Mouse (Mus musculus): ENCODE results near the gene Tsc22d3. TPM values are rescaled to one million over a fixed set of nuclear protein-coding genes. Genes with fewer than 3 reads are reported as not detected.
"Not testable (repeated sequence)": the region's sequence is repeated elsewhere in the genome, so short reads cannot be mapped to it uniquely, and the experiment has no call there.

The Tsc22d3 gene
- polyA plus RNA-seq, 1 experiment from 2014 or later = 198 TPM

- peak; percentile 67; the same call in 1 of the 2 replicates for ATAC-seq (ENCODE audit: insufficient number of reproducible peaks, low FRiP score)
- 33% methylated on average over 24 of the region's 24 CpGs for WGBS
- no peaks in the 10 kb centered on the region for H3K9me3 ChIP-seq (replicated peaks)
- no peak overlapping the region for H3K27ac ChIP-seq (ENCODE audit: poor library complexity, severe bottlenecking)
- H3K4me3 ChIP-seq = no peak overlapping the region
- no peaks in the 10 kb centered on the region for H3K36me3 ChIP-seq
- H3K4me1 ChIP-seq (replicated peaks) = 0 out of 2 replicates have a peak, but pooled peaks cover 16% of the 10 kb centered on the region
- H3K27me3 ChIP-seq (replicated peaks) = peaks cover 4% of the 10 kb centered on the region; the same call in 1 of the 2 replicates
- H3K9ac ChIP-seq = no peak overlapping the region
- peak overlapping the region; percentile 51 for H3K4me2 ChIP-seq
Observed at GRCm38 (mm10) chrX:140510696-140511429, 89.6 kb downstream of the Tsc22d3 start.

DNA sequence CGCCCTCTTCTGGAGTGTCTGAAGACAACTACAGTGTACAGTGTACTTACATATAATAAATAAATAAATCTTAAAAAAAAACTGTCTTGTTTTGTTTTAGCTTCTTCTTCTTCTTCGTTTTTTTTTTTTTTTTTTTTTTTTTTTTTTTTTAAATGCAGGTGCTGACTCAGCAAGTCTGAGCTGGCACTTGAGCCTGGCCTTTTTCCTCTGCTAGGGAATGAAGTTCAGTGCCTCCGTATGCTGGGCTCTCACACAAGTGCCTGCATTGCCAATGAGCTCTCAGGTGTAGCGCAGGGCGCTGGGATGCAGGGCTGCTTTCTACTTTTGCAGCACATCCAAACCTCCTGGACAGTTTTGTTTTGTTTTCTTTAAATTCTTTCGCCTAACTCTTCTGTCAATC lies 90.6 kb downstream of the Tsc22d3 start:
- WGBS = 61% methylated on average over 6 of the region's 6 CpGs
- no peak overlapping the region for H3K27ac ChIP-seq (ENCODE audit: poor library complexity, severe bottlenecking)
- no peak overlapping the region for H3K4me3 ChIP-seq
- H3K36me3 ChIP-seq = no peaks in the 10 kb centered on the region
- H3K4me1 ChIP-seq (replicated peaks) = 0 out of 2 replicates have a peak, but pooled peaks cover 20% of the 10 kb centered on the region
- no peak overlapping the region for H3K9ac ChIP-seq
- no peaks in the 10 kb centered on the region for H3K9me3 ChIP-seq (replicated peaks)
- no peak for ATAC-seq (ENCODE audit: insufficient number of reproducible peaks, low FRiP score)
- H3K4me2 ChIP-seq = no peak overlapping the region
- peaks cover 4% of the 10 kb centered on the region; the same call in 1 of the 2 replicates for H3K27me3 ChIP-seq (replicated peaks)

- H3K4me1 ChIP-seq (replicated peaks) = 0 out of 2 replicates have a peak, but pooled peaks cover 20% of the 10 kb centered on the region
- H3K27me3 ChIP-seq (replicated peaks); H3K4me3 ChIP-seq; ATAC-seq (ENCODE audit: insufficient number of reproducible peaks, low FRiP score); H3K36me3 ChIP-seq; H3K9me3 ChIP-seq (replicated peaks); H3K27ac ChIP-seq (ENCODE audit: poor library complexity, severe bottlenecking); H3K9ac ChIP-seq; H3K4me2 ChIP-seq: not testable (repeated sequence)
- 81% methylated on average over 4 of the region's 4 CpGs for WGBS
Observed at GRCm38 (mm10) chrX:140508791-140509190, 91.7 kb downstream of the Tsc22d3 start.

- H3K27ac ChIP-seq (ENCODE audit: poor library complexity, severe bottlenecking) = no peak overlapping the region
- H3K4me2 ChIP-seq = no peak overlapping the region
- no peaks in the 10 kb centered on the region for H3K9me3 ChIP-seq (replicated peaks)
- H3K4me3 ChIP-seq = no peak overlapping the region
- no peaks in the 10 kb centered on the region for H3K36me3 ChIP-seq
- no peaks in the 10 kb centered on the region; the same call in 1 of the 2 replicates for H3K27me3 ChIP-seq (replicated peaks)
- no peak for ATAC-seq (ENCODE audit: insufficient number of reproducible peaks, low FRiP score)
- 79% methylated on average over 1 of the region's 1 CpGs for WGBS
- no peak overlapping the region for H3K9ac ChIP-seq
- H3K4me1 ChIP-seq (replicated peaks) = 0 out of 2 replicates have a peak, but pooled peaks cover 20% of the 10 kb centered on the region
Observed at GRCm38 (mm10) chrX:140507377-140507776, 93.1 kb downstream of the Tsc22d3 start.

- no peak overlapping the region for H3K4me3 ChIP-seq
- H3K27ac ChIP-seq (ENCODE audit: poor library complexity, severe bottlenecking) = no peak overlapping the region
- no peak overlapping the region for H3K4me2 ChIP-seq
- WGBS = 77% methylated on average over 6 of the region's 6 CpGs
- no peak for ATAC-seq (ENCODE audit: insufficient number of reproducible peaks, low FRiP score)
- no peak overlapping the region for H3K9ac ChIP-seq
- H3K9me3 ChIP-seq (replicated peaks) = no peaks in the 10 kb centered on the region
- H3K36me3 ChIP-seq = no peaks in the 10 kb centered on the region
- peaks cover 23% of the 10 kb centered on the region; the same call in 1 of the 2 replicates for H3K4me1 ChIP-seq (replicated peaks)
- H3K27me3 ChIP-seq (replicated peaks) = no peaks in the 10 kb centered on the region; the same call in 1 of the 2 replicates
Observed at GRCm38 (mm10) chrX:140506436-140507180, 93.9 kb downstream of the Tsc22d3 start.

- H3K9ac ChIP-seq = no peak overlapping the region
- H3K27ac ChIP-seq (ENCODE audit: poor library complexity, severe bottlenecking) = no peak overlapping the region
- peaks cover 21% of the 10 kb centered on the region for H3K4me1 ChIP-seq (replicated peaks)
- H3K9me3 ChIP-seq (replicated peaks) = no peaks in the 10 kb centered on the region
- peak; percentile 39; the same call in 1 of the 2 replicates for ATAC-seq (ENCODE audit: insufficient number of reproducible peaks, low FRiP score)
- H3K4me2 ChIP-seq = no peak overlapping the region
- no peak overlapping the region for H3K4me3 ChIP-seq
- 61% methylated on average over 15 of the region's 15 CpGs for WGBS
- no peaks in the 10 kb centered on the region; the same call in 1 of the 2 replicates for H3K27me3 ChIP-seq (replicated peaks)
- H3K36me3 ChIP-seq = no peaks in the 10 kb centered on the region
Observed at GRCm38 (mm10) chrX:140505497-140506238, 94.8 kb downstream of the Tsc22d3 start.

GRCm38 (mm10) chrX:140503905-140504304 lies 96.6 kb downstream of the Tsc22d3 start:
- H3K9me3 ChIP-seq (replicated peaks) = no peaks in the 10 kb centered on the region
- no peaks in the 10 kb centered on the region for H3K36me3 ChIP-seq
- H3K27ac ChIP-seq (ENCODE audit: poor library complexity, severe bottlenecking) = no peak overlapping the region
- peaks cover 14% of the 10 kb centered on the region for H3K4me1 ChIP-seq (replicated peaks)
- no peaks in the 10 kb centered on the region; the same call in 1 of the 2 replicates for H3K27me3 ChIP-seq (replicated peaks)
- H3K4me3 ChIP-seq = no peak overlapping the region
- no peak overlapping the region for H3K4me2 ChIP-seq
- 16% methylated on average over 7 of the region's 7 CpGs for WGBS
- no peak overlapping the region for H3K9ac ChIP-seq
- no peak; the same call in 1 of the 2 replicates for ATAC-seq (ENCODE audit: insufficient number of reproducible peaks, low FRiP score)

GRCm38 (mm10) chrX:140501401-140502301 lies 98.8 kb downstream of the Tsc22d3 start:
- peaks cover 14% of the 10 kb centered on the region for H3K4me1 ChIP-seq (replicated peaks)
- 0 out of 2 replicates have a peak overlapping the region, but pooled peaks have one; percentile 11 for H3K27ac ChIP-seq (ENCODE audit: poor library complexity, severe bottlenecking)
- no peak for ATAC-seq (ENCODE audit: insufficient number of reproducible peaks, low FRiP score)
- WGBS = 28% methylated on average over 9 of the region's 9 CpGs
- H3K36me3 ChIP-seq = no peaks in the 10 kb centered on the region
- H3K9me3 ChIP-seq (replicated peaks) = no peaks in the 10 kb centered on the region
- no peak overlapping the region for H3K4me3 ChIP-seq
- peak overlapping the region; percentile 7; the same call in 1 of the 2 replicates for H3K4me2 ChIP-seq
- H3K27me3 ChIP-seq (replicated peaks) = no peaks in the 10 kb centered on the region; the same call in 1 of the 2 replicates
- H3K9ac ChIP-seq = no peak overlapping the region

DNA sequence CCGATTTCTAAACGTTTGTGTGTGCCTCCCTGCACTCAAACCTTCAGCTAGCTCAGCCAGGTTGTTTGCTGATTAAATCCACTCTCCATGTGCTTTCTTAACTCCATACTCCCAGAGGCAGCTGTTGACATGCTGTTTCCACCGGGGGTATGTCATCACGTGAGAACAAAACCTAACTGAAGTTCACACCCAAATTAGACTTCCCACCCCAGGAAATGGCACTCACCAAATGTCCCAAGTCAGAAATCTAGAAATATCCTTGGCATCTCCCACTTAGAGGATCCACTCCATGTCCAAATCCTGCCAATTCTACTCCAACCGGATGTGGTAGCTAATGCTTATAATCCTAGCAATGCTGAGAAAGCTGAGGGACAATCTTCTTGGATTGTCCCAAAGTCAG lies 100.2 kb downstream of the Tsc22d3 start:
- 69% methylated on average over 5 of the region's 5 CpGs for WGBS
- Histone ChIP-seq H3K27me3 (replicated peaks) (no peaks in the 10 kb centered on the region), H3K9ac (no peak overlapping the region), H3K9me3 (replicated peaks) (no peaks in the 10 kb centered on the region), H3K4me1 (replicated peaks) (peaks cover 10% of the 10 kb centered on the region), H3K4me3 (no peak overlapping the region), H3K27ac (ENCODE audit: poor library complexity, severe bottlenecking) (no peak overlapping the region), H3K36me3 (no peaks in the 10 kb centered on the region), H3K4me2 (no peak overlapping the region)
- no peak for ATAC-seq (ENCODE audit: insufficient number of reproducible peaks, low FRiP score)

GRCm38 (mm10) chrX:140498431-140498830 lies 102.0 kb downstream of the Tsc22d3 start:
- not testable (repeated sequence) for H3K9ac ChIP-seq; H3K4me3 ChIP-seq; H3K27me3 ChIP-seq (replicated peaks); H3K36me3 ChIP-seq; H3K4me2 ChIP-seq; ATAC-seq (ENCODE audit: insufficient number of reproducible peaks, low FRiP score); H3K9me3 ChIP-seq (replicated peaks); H3K27ac ChIP-seq (ENCODE audit: poor library complexity, severe bottlenecking)
- WGBS = 36% methylated on average over 4 of the region's 4 CpGs
- peaks cover 18% of the 10 kb centered on the region for H3K4me1 ChIP-seq (replicated peaks)

All from heart, embryonic 12.5 days (tissue).